Mouse (Mus musculus) T-cell, adult 2 months (primary cell): Measurements from ENCODE around the gene Sdk1.

Experiments
- DNase-seq: peaks from one replicate; pipeline ENCODE4 v3.0.0; 2022; ENCODE audit warnings: low spot score

The Sdk1 gene

GRCm38 (mm10) chr5:141645671-141646070 lies 404.4 kb downstream of the Sdk1 start:
- DNase-seq: no peak

- DNase-seq: no peak
These were observed 405.3 kb downstream of the Sdk1 start for GRCm38 (mm10) chr5:141646621-141647020.

GRCm38 (mm10) chr5:141649831-141650375 lies 408.6 kb downstream of the Sdk1 start:
- no peak for DNase-seq

- no peak for DNase-seq
These were observed 410.5 kb downstream of the Sdk1 start for GRCm38 (mm10) chr5:141651690-141652377.

- DNase-seq: no peak
These were observed 435.1 kb downstream of the Sdk1 start for GRCm38 (mm10) chr5:141676371-141676770.

GRCm38 (mm10) chr5:141677034-141677433 lies 435.7 kb downstream of the Sdk1 start:
- no peak for DNase-seq

- DNase-seq: no peak
These were observed 436.6 kb downstream of the Sdk1 start for GRCm38 (mm10) chr5:141677841-141678240.

- no peak for DNase-seq
These were observed 445.7 kb downstream of the Sdk1 start for GRCm38 (mm10) chr5:141686876-141687420.

GRCm38 (mm10) chr5:141689442-141690105 lies 448.3 kb downstream of the Sdk1 start:
- DNase-seq: no peak

- no peak for DNase-seq
These were observed 450.2 kb downstream of the Sdk1 start for GRCm38 (mm10) chr5:141691482-141691975.

GRCm38 (mm10) chr5:141693716-141694115 lies 452.4 kb downstream of the Sdk1 start:
- DNase-seq: no peak

- no peak for DNase-seq
These were observed 453.6 kb downstream of the Sdk1 start for GRCm38 (mm10) chr5:141694901-141695300.

GRCm38 (mm10) chr5:141698406-141698805 lies 457.1 kb downstream of the Sdk1 start:
- DNase-seq: no peak

GRCm38 (mm10) chr5:141720751-141721150 lies 479.5 kb downstream of the Sdk1 start:
- DNase-seq: no peak

GRCm38 (mm10) chr5:141727968-141728367 lies 486.7 kb downstream of the Sdk1 start:
- no peak for DNase-seq

- DNase-seq: no peak
These were observed 488.7 kb downstream of the Sdk1 start for GRCm38 (mm10) chr5:141730006-141730405.

GRCm38 (mm10) chr5:141738725-141739124 lies 497.4 kb downstream of the Sdk1 start:
- no peak for DNase-seq

GRCm38 (mm10) chr5:141748793-141749192 lies 507.5 kb downstream of the Sdk1 start:
- no peak for DNase-seq

- no peak for DNase-seq
These were observed 513.0 kb downstream of the Sdk1 start for GRCm38 (mm10) chr5:141754278-141754677.

GRCm38 (mm10) chr5:141758885-141759284 lies 517.6 kb downstream of the Sdk1 start:
- no peak for DNase-seq

- no peak for DNase-seq
These were observed 522.8 kb downstream of the Sdk1 start for GRCm38 (mm10) chr5:141764111-141764510.

- no peak for DNase-seq
These were observed 527.6 kb downstream of the Sdk1 start for GRCm38 (mm10) chr5:141768761-141769515.
